Mouse (Mus musculus): ENCODE data around the gene Eps8l2.
"Not testable (repeated sequence)": the region's sequence is repeated elsewhere in the genome, so short reads cannot be mapped to it uniquely, and the experiment has no call there.

The Eps8l2 gene

GRCm38 (mm10) chr7:141407670-141408069, 69.0 kb downstream of the Eps8l2 start:
- DNase-seq (ENCODE audit: low read depth, low spot score), result not testable (repeated sequence)

GRCm38 (mm10) chr7:141408833-141409232, 70.2 kb downstream of the Eps8l2 start:
- no peak for DNase-seq (ENCODE audit: low read depth, low spot score)

GRCm38 (mm10) chr7:141410631-141411030, 72.0 kb downstream of the Eps8l2 start:
- DNase-seq (ENCODE audit: low read depth, low spot score), result no peak

- no peak for DNase-seq (ENCODE audit: low read depth, low spot score)
Observed at GRCm38 (mm10) chr7:141411667-141412066, 73.0 kb downstream of the Eps8l2 start.

All from telencephalon, adult 2 months (tissue).